Mouse (Mus musculus): ENCODE data around the gene Narfl. TPM values are rescaled to one million over a fixed set of nuclear protein-coding genes. Genes with fewer than 3 reads are reported as not detected.

Gene Narfl
- polyA plus RNA-seq, 1 experiment: 43.5 TPM

DNA sequence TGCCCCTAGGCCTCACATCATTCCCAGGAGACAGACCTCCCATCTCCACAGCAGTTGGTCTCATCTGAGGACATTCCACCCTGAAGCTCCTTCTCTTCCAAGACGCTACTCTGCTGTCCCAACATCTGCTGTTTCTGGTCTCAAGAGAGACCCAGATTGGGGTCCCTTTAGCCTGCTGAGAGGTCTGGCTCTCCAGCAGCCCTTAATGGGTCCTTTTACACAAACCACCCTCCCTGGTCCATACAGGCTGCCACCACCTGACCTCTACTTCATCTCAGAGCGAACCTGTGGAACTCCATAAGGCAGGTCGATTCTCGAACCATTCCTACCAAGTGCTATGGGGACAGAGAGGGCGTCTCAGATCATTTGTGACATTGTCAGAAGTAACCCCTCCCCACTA lies 34.5 kb downstream of the Narfl start:
- H3K4me3 ChIP-seq (replicated peaks; ENCODE audit: insufficient read depth, low read depth, low read length): peak overlapping the region; percentile 68
- peak in 1 of 2 experiments; percentile 40 for DNase-seq
- 15% methylated on average over 5 of the region's 5 CpGs for WGBS
- peaks cover 20% of the 10 kb centered on the region for H3K4me1 ChIP-seq (ENCODE audit: control insufficient read depth, insufficient read depth, low read length)
- peak overlapping the region; percentile 72 for H3K27ac ChIP-seq (ENCODE audit: insufficient read depth, low read length)
- no peaks in the 10 kb centered on the region for H3K27me3 ChIP-seq (ENCODE audit: control insufficient read depth, insufficient read depth, low read length)
- TF ChIP-seq CTCF (IDR thresholded peaks at IDR 0.05; ENCODE audit: borderline replicate concordance, insufficient read depth, low read depth, low read length): no peak

DNA sequence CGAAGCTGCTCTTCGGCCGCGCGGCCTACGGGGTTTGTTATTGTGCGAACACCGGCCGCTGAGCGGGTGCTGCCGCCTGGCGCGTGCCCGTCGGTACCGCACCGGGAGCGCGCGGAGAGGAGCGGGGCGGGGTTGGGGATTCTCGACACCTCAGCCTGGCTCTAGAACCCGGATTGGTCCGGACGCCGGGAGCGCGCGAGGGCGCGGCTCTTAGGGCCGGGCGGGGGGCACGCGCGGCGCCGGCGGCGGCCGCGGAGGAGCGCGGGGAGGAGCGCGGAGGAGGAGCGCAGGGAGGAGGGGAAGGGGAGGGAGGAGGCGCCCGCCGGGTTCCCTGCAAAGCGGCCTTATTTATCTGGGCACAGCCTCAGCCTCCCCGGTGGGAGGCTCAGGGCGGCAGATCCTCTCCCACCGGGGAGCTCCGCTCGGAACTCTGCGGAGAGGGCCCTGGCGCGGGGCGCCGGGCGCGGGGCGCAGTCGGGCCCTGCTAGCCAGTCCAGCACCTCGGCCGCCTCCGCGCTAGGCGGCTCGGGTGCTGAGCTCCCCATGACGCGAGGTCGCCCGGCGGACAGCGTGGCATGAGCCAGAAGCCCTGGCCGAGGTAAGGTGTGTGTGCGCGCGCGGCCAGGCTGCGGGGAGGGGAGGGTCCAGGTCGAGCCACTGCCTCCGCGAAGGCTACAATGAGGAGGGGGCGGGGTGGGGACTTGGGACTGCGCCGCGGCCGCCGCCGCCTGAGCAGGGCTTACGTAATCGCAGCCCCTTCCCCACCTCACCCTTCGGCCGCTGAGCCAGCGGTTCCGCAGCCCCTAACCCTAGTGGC lies 35.4 kb downstream of the Narfl start, which contains the start of gene Fbxl16:
Gene Fbxl16, plus strand, starts transcription at position 297 of the 817 bp plus-strand sequence.
- Histone ChIP-seq H3K4me3 (replicated peaks; ENCODE audit: insufficient read depth, low read depth, low read length) (peak within 1 kb of the TSS; percentile 77), H3K27ac (ENCODE audit: insufficient read depth, low read length) (peak within 1 kb of the TSS; percentile 95), H3K4me1 (ENCODE audit: control insufficient read depth, insufficient read depth, low read length) (peaks cover 22% of the 10 kb centered on the region), H3K27me3 (ENCODE audit: control insufficient read depth, insufficient read depth, low read length) (no peaks in the 10 kb centered on the region)
- peak; percentile 21; the same call in 1 of the 2 replicates for TF ChIP-seq CTCF (IDR thresholded peaks at IDR 0.05; ENCODE audit: borderline replicate concordance, insufficient read depth, low read depth, low read length)
- peak; percentile 95 for TF ChIP-seq POLR2A (IDR thresholded peaks at IDR 0.05; ENCODE audit: borderline replicate concordance, insufficient read depth, low read length)
- under 1% methylated on average over 95 of the region's 100 CpGs for whole genome bisulfite sequencing
- DNase-seq: peak; percentile 97 to 98

DNA sequence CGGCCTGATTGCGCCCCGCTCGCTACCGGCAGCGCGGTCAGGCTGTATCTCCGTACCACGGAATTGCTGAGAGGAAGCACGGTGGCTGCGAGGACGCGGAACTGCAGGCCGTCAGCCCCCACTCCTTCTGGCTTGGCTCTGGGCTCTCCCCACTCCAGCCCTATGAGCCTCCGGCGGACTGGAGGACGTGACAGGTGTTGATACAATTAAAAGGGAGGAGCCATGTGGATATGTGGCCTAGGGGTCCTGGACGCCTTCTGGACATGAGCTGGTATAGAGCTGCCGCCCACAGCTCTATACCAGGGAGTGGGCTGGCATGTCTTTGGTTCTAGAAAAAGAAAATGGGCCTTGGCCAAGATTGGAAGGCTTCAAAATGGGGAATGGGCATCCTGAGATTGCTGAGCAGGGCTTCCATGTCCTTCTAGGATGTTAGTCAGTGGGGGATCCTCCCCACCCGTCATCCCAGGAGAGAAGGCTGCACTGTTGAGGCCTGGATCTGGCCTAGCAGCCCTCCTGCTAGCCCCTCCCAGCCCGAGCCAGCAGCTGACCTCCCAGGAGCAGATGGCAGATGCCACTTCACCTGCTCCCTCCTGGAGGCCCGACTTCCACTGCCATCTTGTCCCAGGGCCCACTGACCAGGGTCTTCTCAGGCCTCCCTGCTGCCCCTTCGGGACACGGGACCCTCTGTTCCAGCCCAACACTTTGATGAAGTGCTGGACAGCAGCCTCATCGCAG lies 36.2 kb downstream of the Narfl start:
- 3% methylated on average over 25 of the region's 25 CpGs for WGBS
- DNase-seq: peak; percentile 83 to 85
- H3K4me3 ChIP-seq (replicated peaks; ENCODE audit: insufficient read depth, low read depth, low read length): peak overlapping the region; percentile 77
- no peaks in the 10 kb centered on the region for H3K27me3 ChIP-seq (ENCODE audit: control insufficient read depth, insufficient read depth, low read length)
- H3K4me1 ChIP-seq (ENCODE audit: control insufficient read depth, insufficient read depth, low read length): peaks cover 28% of the 10 kb centered on the region
- H3K27ac ChIP-seq (ENCODE audit: insufficient read depth, low read length): peak overlapping the region; percentile 95
- TF ChIP-seq CTCF (IDR thresholded peaks at IDR 0.05; ENCODE audit: borderline replicate concordance, insufficient read depth, low read depth, low read length) (no peak), POLR2A (IDR thresholded peaks at IDR 0.05; ENCODE audit: borderline replicate concordance, insufficient read depth, low read length) (0 out of 2 replicates have a peak, but pooled peaks have one; percentile 11)

GRCm38 (mm10) chr17:25810890-25811289 lies 37.3 kb downstream of the Narfl start:
- Histone ChIP-seq H3K27me3 (ENCODE audit: control insufficient read depth, insufficient read depth, low read length) (no peaks in the 10 kb centered on the region), H3K27ac (ENCODE audit: insufficient read depth, low read length) (peak overlapping the region; percentile 95), H3K4me1 (ENCODE audit: control insufficient read depth, insufficient read depth, low read length) (peaks cover 34% of the 10 kb centered on the region), H3K4me3 (replicated peaks; ENCODE audit: insufficient read depth, low read depth, low read length) (peak overlapping the region; percentile 77)
- peak in 1 of 2 experiments; percentile 36 for DNase-seq
- 30% methylated on average over 4 of the region's 4 CpGs for WGBS
- no peak for TF ChIP-seq POLR2A (IDR thresholded peaks at IDR 0.05; ENCODE audit: borderline replicate concordance, insufficient read depth, low read length)
- TF ChIP-seq CTCF (IDR thresholded peaks at IDR 0.05; ENCODE audit: borderline replicate concordance, insufficient read depth, low read depth, low read length): no peak

DNA sequence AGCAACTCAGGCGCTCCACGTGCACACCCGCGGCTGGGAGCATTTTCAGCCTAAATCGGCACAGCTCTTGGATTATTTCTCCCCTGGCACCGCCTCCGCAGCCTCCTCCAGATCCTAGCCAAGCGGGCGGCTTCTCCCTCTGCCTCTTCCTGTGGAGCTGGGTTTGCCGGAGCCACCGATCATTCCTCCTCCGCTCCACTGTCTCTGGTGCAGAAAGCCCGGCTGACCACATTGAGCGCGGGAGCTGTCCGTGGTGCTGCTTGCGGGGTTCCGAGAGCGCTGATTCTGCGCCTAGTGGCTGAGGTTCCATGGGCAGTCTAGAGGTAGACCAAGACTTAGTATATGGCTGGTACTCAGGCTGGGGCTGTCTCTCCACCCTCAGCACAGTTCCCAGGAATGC lies 39.9 kb downstream of the Narfl start:
- peak overlapping the region; percentile 27 for H3K4me3 ChIP-seq (replicated peaks; ENCODE audit: insufficient read depth, low read depth, low read length)
- H3K27me3 ChIP-seq (ENCODE audit: control insufficient read depth, insufficient read depth, low read length): no peaks in the 10 kb centered on the region
- WGBS: 0% methylated on average over 20 of the region's 20 CpGs
- H3K4me1 ChIP-seq (ENCODE audit: control insufficient read depth, insufficient read depth, low read length): peaks cover 44% of the 10 kb centered on the region
- peak overlapping the region; percentile 36 for H3K27ac ChIP-seq (ENCODE audit: insufficient read depth, low read length)
- TF ChIP-seq CTCF (IDR thresholded peaks at IDR 0.05; ENCODE audit: borderline replicate concordance, insufficient read depth, low read depth, low read length): peak; percentile 52; the same call in 1 of the 2 replicates
- no peak for TF ChIP-seq POLR2A (IDR thresholded peaks at IDR 0.05; ENCODE audit: borderline replicate concordance, insufficient read depth, low read length)
- DNase-seq: peak; percentile 76 to 77

- DNase-seq: no peak
- H3K4me1 ChIP-seq (ENCODE audit: control insufficient read depth, insufficient read depth, low read length): peaks cover 26% of the 10 kb centered on the region
- 74% methylated on average over 11 of the region's 11 CpGs for WGBS
- no peak for TF ChIP-seq CTCF (IDR thresholded peaks at IDR 0.05; ENCODE audit: borderline replicate concordance, insufficient read depth, low read depth, low read length)
- TF ChIP-seq POLR2A (IDR thresholded peaks at IDR 0.05; ENCODE audit: borderline replicate concordance, insufficient read depth, low read length): no peak
- no peaks in the 10 kb centered on the region for H3K27me3 ChIP-seq (ENCODE audit: control insufficient read depth, insufficient read depth, low read length)
- H3K4me3 ChIP-seq (replicated peaks; ENCODE audit: insufficient read depth, low read depth, low read length): no peak overlapping the region
- no peak overlapping the region for H3K27ac ChIP-seq (ENCODE audit: insufficient read depth, low read length)
These were observed 44.1 kb downstream of the Narfl start for GRCm38 (mm10) chr17:25817662-25818061.

- WGBS: 28% methylated on average over 46 of the region's 46 CpGs
- Histone ChIP-seq H3K27ac (ENCODE audit: insufficient read depth, low read length) (no peak overlapping the region), H3K27me3 (ENCODE audit: control insufficient read depth, insufficient read depth, low read length) (no peaks in the 10 kb centered on the region), H3K4me3 (replicated peaks; ENCODE audit: insufficient read depth, low read depth, low read length) (no peak overlapping the region), H3K4me1 (ENCODE audit: control insufficient read depth, insufficient read depth, low read length) (peaks cover 24% of the 10 kb centered on the region)
- peak in 1 of 2 experiments; percentile 44 for DNase-seq
- TF ChIP-seq CTCF (IDR thresholded peaks at IDR 0.05; ENCODE audit: borderline replicate concordance, insufficient read depth, low read depth, low read length) (no peak), POLR2A (IDR thresholded peaks at IDR 0.05; ENCODE audit: borderline replicate concordance, insufficient read depth, low read length) (no peak)
These were observed 45.5 kb downstream of the Narfl start for GRCm38 (mm10) chr17:25818851-25819780.

All from cerebellum, adult 2 months (tissue).